Mouse (Mus musculus) forelimb bud, embryonic 11.5 days (tissue): ENCODE measurements at regions not wholly inside any gene's neighbourhood (a gene's known extent, or its start where the extent isn't known, plus 50 kb on each side); places are given as distances from the start of the nearest gene placed in this dataset.

Experiments
- DNase-seq: peaks from one replicate; pipeline ENCODE4 v3.0.0-alpha.2; 2012; ENCODE audit warnings: low read depth, low spot score

DNA sequence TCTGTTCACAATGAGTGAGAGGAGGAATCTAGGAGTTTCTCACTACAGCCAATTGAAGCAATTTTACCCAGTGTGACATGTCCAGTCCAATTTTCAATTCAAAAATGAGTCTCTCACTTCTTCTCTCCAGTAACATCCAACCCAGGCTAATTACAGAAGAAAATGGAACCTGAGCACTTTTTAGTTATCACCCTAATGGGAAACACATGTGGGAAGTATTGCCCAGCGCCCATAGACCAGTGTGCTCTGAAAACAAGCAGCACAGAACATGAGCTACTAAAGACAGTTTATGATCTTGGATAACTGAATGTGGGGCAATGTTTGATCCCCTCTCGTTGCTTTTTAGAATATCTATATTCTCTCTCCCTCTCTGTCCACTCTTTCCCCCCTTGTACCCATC, 70.5 kb upstream of the Efemp1 start:
- DNase-seq: peak; percentile 36

DNA sequence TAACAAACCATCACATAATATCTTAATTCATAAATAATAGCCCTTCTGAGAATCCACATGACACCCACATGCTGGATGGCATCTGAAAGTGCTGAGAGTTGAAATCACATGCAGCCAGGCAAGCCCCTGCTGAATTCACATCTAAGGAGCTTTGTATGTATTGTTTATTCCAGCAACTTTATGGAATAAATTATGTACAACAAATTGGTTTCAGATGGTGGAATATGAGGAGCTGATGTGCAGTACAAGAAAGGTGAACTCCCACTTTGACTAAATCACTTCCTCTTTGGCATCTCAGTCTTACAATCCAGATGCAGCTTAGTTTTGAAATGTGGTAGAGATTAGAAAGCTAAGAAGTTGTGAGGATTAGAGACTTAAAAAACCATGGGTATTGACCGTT, 82.2 kb upstream of the Efemp1 start:
- DNase-seq: peak; percentile 28

DNA sequence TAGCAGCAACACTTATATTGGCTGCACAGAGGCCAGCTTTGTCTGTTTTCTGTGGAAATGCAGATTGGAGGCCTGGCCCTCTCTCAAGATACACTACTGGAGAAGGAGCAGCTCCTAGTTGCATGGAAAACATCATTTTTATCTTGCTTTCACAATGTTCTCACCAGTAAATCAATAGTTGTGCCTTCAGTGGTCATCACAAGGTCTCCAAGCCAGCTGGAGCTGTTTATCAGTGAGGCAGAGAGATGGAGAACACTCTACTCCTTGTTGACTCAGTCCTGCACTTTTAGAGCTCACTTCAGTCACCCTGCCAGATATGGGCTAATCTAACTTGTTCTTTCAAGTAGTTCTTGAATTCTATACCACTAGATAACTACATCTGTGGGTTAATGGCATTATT, 92.3 kb upstream of the Efemp1 start:
- no peak for DNase-seq

DNA sequence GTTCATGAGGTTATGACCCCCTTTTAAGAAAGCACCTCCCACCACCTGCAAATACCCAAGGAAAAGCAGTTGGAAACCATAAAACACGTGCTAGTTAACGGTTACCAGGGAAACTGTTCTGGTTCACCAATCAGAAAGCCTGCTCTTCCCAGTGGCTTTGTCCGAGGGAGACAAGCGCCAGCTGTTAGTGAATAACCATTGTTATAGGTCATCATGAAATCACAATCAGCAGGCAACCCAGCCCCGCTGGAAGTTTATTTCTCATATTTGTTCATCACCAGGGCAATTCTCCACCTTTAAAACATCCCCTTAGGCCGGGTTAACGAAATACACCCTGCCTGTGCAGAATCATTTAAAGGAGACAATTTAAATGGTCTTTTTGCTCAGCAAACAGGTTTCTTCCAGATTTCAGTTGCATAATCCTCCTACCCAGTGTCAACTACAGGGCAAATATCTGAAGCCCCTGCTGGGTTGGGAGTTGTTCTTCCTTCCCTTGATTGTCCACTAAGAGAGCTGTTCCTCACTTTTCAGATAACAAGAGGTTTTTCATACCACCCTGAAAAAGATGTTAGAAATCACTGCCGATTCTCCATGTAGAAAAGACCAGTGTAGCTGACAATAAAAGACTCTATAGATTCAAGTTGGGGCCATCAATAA, 117.9 kb upstream of the Efemp1 start:
- DNase-seq: peak; percentile 82

DNA sequence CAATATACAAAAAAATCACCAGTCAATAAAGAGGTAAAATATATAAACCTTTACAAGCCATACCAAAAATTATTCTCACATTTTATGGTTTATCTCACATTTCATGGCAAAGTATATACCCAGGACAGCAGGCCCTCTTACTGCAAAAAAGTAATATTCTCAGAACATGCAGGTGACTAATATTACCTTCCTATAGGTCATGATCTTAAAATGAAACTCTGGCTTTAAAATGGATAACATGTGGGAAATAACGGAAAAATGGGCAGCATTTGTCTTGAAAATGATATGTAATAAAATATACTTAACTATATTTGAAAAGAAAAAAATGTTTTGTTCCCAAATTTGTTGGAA, 118.4 kb upstream of the Efemp1 start:
- DNase-seq: no peak

DNA sequence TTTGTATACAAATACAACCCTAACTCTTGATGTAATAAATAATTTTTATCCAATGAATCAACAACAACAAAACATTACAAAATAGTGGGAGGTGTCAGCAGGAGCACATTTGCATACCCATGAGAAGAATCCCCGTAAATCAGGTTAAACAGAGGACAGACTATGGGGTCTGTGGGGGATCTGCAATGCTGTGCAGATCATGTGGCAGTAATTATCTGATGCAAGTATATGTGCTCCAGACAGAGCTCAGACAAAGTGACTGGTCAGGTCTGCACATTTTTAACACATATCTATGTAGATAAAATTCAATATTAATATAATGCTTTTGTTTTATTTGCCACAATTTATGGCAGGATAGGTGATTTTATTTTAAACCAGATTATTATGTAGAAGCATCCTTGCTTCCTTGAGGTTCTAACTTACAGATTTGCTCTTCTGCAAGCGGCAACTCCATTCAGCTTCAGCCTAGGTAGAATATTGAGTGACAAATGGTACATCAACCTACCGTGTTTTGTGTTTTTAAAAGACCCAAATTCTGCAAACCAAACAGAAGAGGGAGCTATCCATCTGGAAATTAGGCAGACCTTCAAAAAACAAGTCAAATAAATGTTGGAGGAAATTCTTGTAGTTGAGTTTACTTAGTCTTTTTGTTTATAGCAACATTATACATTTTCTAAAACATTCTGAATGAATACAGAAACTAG, 119.0 kb upstream of the Efemp1 start:
- DNase-seq: peak; percentile 24

DNA sequence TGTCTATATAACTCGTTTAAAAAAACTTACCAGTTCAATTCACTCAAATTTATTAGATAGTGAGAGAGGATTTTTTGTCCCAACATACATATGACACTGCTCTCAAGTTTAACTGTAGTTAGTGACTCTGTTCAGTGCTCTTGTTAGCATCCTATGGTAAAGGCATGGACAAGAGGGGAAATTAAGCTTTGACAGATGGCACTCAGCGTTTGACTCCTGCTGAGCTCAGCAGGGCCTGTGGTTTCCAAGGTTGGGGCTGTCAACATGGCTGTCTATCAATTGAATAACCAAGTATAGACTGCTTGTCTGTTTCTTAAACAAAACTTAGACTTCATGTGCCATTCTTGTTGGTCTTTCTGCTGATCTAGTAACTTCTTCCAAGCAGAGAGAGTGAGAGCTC, 122.9 kb upstream of the Efemp1 start:
- DNase-seq: no peak

DNA sequence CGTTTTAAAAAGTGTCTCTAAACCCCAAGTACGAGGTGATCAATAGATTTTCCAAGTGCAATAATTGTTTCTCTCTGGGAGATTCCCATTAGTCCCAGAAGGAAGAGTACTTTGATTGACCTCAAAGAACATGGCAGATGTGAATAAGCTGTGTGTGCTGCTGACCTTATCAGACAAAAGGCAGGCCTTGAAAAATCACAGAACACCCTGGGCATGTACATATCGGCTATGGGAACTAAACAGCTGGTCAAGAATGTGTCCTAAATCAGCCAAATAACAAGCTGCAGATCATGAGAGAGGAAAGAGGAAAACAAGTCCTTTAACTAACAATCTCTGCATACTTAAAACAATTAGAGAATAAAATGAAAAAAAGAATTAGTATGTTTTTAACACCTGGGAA, 125.4 kb upstream of the Ccdc85a start:
- DNase-seq: no peak

DNA sequence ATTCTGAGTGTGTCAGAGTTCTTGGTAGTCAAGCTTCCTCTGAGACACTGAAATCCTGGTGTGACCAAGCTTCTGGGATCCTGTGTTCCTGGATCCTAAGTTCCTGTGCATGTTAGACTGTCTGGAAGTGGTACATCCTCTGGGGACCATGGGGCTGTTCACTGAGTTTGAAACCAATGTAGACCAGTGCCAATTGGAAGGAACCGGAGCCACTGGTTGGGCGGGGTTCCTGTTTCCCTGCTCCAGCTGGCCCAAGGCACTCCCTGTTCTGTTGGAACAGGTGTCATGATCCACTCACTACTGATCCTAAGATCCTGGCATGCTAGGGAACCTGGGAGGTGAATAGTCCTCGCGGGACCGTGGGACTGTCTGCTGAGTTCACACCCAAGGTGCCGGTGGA, 124.3 kb upstream of the Ccdc85a start:
- DNase-seq: no peak

DNA sequence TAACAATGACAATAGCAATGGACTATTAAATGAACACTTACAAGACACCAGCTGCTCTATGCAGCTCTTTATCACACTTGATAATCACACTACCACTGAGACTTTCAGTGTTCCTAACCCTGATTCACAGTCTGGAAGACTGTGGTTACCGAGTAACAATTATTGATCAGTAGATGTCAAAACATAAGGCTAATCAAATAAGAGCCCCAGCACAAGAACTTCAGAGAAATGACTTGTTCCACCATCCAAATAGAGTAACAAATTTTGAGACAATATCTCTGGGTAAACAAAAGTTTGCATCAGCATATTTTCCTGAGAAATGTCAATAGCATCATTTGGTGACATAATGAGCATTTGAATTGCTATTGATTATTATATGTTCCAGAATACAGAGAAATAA, 118.3 kb upstream of the Ccdc85a start:
- DNase-seq: no peak

DNA sequence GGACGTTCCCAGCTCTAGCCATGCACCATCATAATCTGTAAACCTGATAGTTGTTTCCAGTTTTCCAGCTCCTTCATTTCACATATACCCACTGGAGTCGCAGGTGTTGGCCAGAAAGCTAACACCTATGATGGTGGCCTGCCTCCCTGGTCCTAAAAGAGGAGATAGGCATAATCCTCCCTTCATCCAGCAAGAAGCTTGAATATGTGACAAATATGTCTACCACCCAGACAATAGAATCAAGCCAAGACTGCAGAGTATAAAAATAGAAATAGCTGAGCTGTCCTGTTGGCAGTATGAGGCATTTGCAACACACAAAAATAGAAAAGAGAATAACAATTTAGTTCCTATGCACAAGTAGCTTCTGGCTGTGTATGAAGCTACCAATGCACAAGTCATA, 117.3 kb upstream of the Ccdc85a start:
- DNase-seq: no peak

DNA sequence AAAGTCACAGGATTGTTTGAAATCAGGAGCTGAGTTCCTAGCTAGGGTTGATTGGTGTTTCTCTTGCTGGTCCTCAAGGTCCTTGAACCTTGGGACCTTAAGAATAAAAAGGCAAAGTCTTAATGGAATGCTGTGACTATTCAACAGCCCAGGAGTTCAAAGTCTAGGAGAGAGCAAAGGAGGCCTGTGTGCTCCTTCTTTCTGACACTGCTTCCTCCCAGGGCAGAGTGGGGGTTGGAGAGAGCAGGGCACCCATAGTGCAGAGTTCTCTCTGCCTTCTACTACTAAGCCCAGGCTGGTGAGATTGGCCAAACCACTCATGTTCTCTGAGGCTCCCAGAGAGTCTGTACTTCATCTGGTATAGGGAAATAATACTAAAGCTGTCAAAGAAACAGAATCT, 115.6 kb upstream of the Ccdc85a start:
- DNase-seq: no peak

DNA sequence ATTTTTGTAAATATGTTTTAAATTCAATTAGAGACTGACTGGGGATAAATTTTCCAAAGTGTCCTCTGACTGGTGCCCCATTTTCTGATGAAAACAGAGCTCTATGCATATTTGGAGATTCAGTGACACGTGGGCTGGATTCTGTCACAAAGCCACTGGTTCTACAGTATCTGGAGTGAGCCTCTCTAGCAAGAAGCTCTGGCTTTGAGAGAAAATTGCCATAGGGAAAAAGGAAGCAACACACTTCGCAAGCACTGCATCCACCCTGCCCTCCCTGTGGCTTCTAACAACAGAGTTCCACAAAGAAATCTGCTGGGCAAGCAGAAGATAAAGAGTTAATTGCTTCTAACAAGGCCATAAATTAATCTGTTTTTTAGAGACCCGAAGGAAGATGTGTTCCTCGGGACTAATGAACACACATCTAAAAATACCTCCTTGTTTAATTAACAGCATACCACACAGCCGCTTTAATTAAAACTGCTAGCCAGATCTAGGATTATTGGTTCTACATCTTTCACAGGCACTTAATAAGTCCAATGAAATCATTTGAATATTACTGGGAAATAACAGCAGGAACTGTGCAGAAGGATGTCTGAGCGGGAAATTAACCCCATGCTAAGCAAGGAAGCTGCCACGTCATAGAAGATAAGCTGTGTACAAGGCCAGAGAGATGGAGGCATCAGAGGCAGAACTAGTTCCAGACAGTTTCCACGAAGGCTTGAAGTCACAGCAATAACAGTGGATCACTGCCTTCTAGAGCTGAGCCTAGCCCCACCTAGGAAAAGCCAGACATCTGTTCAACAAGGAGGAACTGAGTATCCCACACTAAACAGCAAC, 113.7 kb upstream of the Ccdc85a start:
- peak; percentile 11 for DNase-seq

DNA sequence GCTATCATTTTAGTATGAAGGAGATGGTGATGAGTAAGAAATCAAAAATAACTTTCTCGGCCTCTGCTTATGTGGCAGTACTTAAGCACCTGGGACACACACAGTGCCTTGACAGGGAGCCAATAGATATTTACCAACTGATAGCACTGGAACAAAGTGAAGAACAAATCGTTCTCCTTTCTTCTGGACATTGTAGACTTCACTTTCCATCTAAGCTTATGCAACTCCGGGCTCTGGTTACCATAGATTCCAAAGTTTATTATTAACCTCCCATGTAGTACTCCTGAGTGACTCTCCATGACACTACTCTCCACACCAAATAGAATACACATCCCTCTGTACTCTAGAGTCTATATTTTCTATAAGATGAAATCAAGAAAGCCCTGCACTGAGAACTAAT, 110.9 kb upstream of the Ccdc85a start:
- no peak for DNase-seq

DNA sequence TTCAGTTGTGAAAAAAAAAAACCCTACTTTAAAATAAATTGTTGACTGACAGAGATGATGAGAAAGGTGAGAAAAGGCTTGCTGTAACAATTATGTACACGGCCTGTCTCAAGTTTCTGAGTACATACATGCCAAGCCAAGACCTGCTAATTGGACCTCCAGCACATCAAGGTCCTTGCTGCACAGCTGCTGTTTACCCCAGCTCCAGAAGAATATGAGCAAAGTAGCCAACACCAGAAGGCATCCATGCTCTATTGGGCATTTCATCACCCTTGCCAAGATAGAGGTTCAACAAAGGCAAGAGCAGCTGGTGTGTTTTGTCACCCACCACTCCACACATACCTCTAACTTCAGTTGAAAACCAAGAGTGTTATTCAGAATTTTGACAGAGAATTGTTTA, 109.2 kb upstream of the Ccdc85a start:
- peak; percentile 26 for DNase-seq

DNA sequence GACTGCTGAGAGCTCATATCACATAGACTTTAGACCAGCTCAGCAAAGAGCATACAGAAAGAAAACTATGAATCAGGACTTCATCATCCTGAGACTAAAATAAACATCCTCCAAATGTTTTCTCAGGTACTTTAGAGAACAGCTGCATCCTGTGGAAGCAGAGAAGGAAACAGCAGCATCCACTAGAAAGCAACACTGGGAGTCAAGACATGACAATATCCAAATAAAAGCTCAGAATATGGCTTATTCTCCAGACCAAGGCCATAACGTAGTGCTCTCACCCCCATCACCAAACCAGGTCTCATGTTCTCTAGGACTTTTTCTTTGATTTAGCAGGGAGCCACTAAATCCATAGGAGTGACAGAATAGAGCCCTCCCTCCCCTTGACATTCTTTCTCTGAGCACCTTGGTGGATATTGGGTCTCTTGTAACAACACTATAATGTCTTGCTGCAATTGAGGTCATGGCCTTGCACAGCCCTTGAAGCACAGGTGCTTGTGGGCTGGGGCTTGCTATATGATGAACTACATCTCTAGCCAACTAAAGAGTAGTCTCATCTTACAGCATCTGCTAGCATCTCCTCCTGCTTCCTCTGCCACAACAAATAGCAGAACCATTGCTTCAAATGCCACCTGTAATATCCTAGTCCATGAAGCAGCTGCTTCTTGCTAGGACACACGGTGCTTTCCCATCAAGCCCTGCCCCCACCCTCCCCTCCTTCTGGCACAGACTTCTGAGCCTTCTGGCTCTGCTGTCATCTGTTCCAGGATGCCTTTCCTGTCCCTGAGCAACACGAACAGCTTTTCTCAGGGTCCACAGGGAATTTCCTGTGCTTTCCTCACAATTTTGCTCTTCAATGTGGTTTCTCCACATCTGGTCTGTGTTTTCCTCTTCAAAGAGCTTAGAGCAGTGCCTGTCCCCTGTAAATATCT, 108.4 kb upstream of the Ccdc85a start:
- peak; percentile 76 for DNase-seq

DNA sequence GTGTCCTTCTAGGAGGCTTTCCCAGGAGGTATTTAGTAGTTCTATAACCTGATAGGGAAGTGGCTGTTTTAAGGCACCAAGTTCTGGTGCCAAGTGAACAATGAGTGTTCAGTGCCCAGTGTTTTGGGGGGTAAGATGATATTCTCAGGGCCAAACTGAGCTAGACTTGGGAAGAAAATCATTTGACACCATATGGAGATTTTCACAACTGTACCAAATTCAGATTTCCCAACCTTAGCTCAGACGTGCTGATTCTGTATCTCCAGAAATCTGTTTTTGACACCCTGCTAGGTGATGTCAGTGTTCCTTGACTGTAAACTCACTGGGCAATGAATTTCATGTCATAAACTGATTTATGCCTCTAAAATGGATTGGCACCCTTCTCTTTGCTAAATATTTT, 104.3 kb upstream of the Ccdc85a start:
- no peak for DNase-seq

DNA sequence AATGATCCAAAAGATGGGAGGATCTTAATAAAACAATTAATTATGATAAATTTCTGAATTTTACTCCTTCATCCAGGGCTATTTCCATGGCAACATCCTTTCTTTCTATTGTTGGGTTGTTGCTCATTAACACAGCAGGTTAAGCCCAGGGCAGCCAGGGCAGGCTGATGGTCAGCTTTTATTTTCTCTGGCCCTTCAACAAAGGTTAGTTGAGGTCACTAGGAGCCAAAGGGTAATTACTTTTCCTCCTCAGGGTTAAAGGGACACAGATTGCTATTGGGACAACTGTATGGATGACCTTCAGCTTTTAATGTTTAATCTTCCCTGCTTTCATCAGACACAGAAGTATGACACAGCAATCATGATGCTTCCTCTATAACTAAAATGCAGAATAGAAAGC, 101.3 kb upstream of the Ccdc85a start:
- DNase-seq: no peak

DNA sequence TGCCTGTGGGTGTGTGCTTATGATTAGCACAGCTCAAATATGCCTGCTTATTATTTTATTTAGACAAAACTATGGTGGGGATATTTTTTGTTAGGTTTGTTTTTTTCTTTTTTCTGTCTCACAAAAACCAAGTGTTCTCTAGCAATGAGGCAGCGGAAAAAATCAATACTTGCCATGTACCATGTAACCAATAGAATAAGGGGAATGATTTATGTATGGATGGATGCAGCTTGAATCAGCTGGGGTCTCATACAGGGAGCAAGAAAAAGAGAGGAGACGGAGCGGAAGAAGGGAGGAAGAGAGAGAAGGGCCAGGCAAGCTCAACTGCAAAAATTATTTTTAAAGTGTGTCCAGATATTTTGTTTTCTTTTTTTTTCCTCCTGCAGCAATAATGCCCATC, 97.2 kb upstream of the Ccdc85a start:
- no peak for DNase-seq

DNA sequence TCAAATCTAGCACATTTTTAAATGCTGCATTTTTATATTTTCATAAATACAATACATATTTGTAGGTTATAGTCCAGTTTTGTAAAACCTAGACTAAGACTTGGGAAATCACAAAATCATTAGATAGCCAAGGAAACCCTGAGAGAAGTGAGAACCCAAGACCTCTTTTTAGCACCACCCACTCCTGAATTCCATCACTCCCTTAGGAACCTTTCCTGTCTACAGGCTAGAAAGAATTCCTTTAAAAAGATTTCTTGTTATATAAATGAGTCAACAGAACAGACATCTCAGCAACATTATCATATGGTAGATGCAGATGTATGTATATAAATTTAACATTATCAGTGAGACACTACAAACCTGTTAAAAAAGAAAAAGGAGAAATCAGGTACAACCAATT, 86.6 kb upstream of the Ccdc85a start:
- DNase-seq: no peak

DNA sequence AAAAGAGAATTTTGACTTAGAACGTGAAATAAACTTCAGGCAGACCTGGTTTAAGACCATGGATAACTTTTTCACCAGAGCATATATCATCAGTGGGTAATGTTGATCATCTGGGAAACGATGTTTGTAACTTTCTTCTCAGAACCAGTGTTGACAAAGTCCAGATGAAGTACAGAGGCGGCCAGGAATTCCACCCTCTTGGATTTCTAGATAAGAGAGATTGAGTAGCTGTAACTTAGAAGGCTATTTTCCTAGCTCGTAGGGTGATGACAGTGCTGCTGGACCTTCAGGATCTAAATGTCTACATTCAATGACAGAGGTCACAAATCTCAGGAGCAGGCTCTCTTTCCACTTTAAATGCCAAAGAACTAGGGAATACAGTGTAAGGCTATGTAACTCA, 85.2 kb upstream of the Ccdc85a start:
- no peak for DNase-seq

DNA sequence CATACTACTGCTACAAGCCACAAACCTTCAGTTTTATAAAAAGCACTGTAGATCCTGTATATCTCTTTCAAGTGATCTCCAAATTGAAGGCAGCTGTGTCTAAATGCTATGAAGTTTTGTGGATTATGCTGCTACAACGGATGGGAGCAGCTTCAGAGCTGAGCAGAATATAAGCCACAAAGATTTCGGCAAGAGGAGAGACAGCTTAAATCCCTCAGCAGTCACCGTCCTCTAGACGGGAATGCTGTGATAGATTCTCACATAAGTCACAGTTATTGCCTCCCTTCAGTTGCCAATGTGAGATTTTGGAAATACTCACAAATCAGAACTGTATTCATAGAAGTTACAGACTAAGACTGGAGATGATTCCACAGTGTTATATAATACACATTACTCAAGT, 76.3 kb upstream of the Ccdc85a start:
- no peak for DNase-seq
